Mouse (Mus musculus) intestine, embryonic 15.5 days (tissue): Measurements from ENCODE around the gene Zdhhc14. TPM values are rescaled to one million over a fixed set of nuclear protein-coding genes. Genes with fewer than 3 reads are reported as not detected.

Experiments
- ATAC-seq: fragments of 200-750 bp; cut with Nextera tagmentation; 2 replicates; pipeline ENCODE4 v1.8.0; 2017; ENCODE audit warnings: moderate TSS enrichment, moderate library complexity
- H3K27ac ChIP-seq: fragments of 300-500 bp; sonication (generic); 2 replicates; pipeline ENCODE4 v1.5.1; 2015; ENCODE audit warnings: mild to moderate bottlenecking, inconsistent platforms
- H3K27me3 ChIP-seq: fragments of 300-500 bp; sonication (generic); replicated peaks from 2 replicates; pipeline ENCODE4 v1.6.1; 2015; ENCODE audit warnings: inconsistent platforms
- H3K36me3 ChIP-seq: fragments of 300-500 bp; sonication (generic); 2 replicates; pipeline ENCODE4 v1.6.1; 2015; ENCODE audit warnings: inconsistent platforms
- H3K4me1 ChIP-seq: fragments of 300-500 bp; sonication (generic); replicated peaks from 2 replicates; pipeline ENCODE4 v1.6.1; 2015; ENCODE audit warnings: inconsistent platforms
- H3K4me2 ChIP-seq: fragments of 300-500 bp; sonication (generic); replicated peaks from 2 replicates; pipeline ENCODE4 v1.6.1; 2015; ENCODE audit warnings: mild to moderate bottlenecking, inconsistent platforms
- H3K4me3 ChIP-seq: fragments of 300-500 bp; sonication (generic); replicated peaks from 2 replicates; pipeline ENCODE4 v1.5.1; 2015; ENCODE audit warnings: inconsistent platforms
- H3K9ac ChIP-seq: fragments of 300-500 bp; sonication (generic); 2 replicates; pipeline ENCODE4 v1.6.1; 2015; ENCODE audit warnings: inconsistent platforms
- H3K9me3 ChIP-seq: fragments of 300-500 bp; sonication (generic); 2 replicates; pipeline ENCODE4 v1.6.1; 2016; ENCODE audit warnings: inconsistent platforms
- WGBS: fragments of 180-500 bp; shearing (Covaris S2); methylation state at CpG from one replicate; pipeline ENCODE4 v1.1.7; 2015; 5-methylcytosine and 5-hydroxymethylcytosine counted together
- polyA plus RNA-seq: library from polyadenylated mRNA; unstranded; fragments of >200 nt; fragmentation: Nextera tagmentation; extraction: Ambion mirVana; gene quantifications from 2 replicates; pipeline ENCODE4 v1.2.1, GENCODE M21; 2015

The Zdhhc14 gene
- polyA plus RNA-seq, 1 experiment from 2014 or later, result 2.5 TPM

DNA sequence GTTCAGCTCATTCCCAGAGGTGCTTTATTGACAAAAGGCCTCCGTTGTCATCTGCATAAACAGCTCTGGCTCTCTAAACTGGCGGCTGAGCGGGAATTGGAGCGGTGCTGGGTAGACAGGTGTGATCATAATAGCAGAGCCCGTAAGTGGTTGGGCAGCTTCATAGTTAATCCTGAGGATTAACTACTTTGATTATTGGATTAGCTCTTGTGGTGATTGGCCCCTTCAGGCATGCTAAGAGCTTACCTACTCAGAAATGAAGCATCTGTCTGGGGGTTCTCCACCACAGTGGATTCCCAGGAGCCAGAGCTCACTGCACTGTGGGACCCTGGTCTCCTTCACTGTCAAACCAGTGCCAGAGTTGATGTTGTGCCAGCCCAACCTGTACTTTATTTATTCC is 102.7 kb downstream of the Zdhhc14 start:
- no peak for ATAC-seq
- H3K9ac ChIP-seq, result no peak overlapping the region
- H3K9me3 ChIP-seq, result no peaks in the 10 kb centered on the region
- no peaks in the 10 kb centered on the region; the same call in 1 of the 2 replicates for H3K27me3 ChIP-seq
- H3K4me2 ChIP-seq, result no peak overlapping the region
- H3K4me3 ChIP-seq, result no peak overlapping the region
- 0 out of 2 replicates have a peak, but pooled peaks cover 3% of the 10 kb centered on the region for H3K4me1 ChIP-seq
- H3K36me3 ChIP-seq, result no peaks in the 10 kb centered on the region
- 57% methylated on average over 5 of the region's 5 CpGs for WGBS
- no peak overlapping the region for H3K27ac ChIP-seq

DNA sequence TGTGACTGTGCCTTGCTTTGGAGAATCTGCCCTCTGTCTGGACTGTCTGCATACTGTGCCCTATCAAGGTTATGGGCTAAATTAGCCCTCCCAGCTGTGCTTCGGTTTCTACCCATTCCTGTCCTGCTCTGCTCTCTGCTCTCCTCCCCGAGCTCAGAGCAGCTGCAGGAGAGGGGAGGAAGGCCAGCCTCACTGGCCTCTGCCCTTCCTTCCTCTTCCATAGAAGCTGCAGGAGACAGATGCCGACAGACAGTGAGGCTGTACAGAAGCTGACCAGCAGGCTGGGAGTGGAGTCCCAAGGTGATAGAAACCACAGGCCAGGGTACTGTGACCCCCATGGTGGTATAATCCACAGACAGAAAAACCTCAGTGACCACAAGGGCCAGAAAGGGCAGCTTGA is 104.1 kb downstream of the Zdhhc14 start:
- Histone ChIP-seq H3K4me1 (0 out of 2 replicates have a peak, but pooled peaks cover 3% of the 10 kb centered on the region), H3K36me3 (no peaks in the 10 kb centered on the region), H3K4me2 (no peak overlapping the region), H3K4me3 (no peak overlapping the region), H3K9me3 (no peaks in the 10 kb centered on the region), H3K27ac (no peak overlapping the region), H3K9ac (no peak overlapping the region), H3K27me3 (no peaks in the 10 kb centered on the region; the same call in 1 of the 2 replicates)
- 31% methylated on average over 3 of the region's 3 CpGs for WGBS
- no peak for ATAC-seq

- Histone ChIP-seq H3K4me3 (no peak overlapping the region), H3K9me3 (no peaks in the 10 kb centered on the region), H3K27me3 (no peaks in the 10 kb centered on the region; the same call in 1 of the 2 replicates), H3K36me3 (no peaks in the 10 kb centered on the region), H3K4me2 (no peak overlapping the region), H3K27ac (no peak overlapping the region), H3K9ac (no peak overlapping the region), H3K4me1 (0 out of 2 replicates have a peak, but pooled peaks cover 3% of the 10 kb centered on the region)
- WGBS, result 78% methylated on average over 4 of the region's 4 CpGs
- ATAC-seq, result no peak
These were observed 106.6 kb downstream of the Zdhhc14 start for GRCm38 (mm10) chr17:5598999-5599398.

GRCm38 (mm10) chr17:5600505-5601027 is 108.2 kb downstream of the Zdhhc14 start:
- H3K4me2 ChIP-seq, result no peak overlapping the region
- H3K4me1 ChIP-seq, result 0 out of 2 replicates have a peak, but pooled peaks cover 3% of the 10 kb centered on the region
- H3K27ac ChIP-seq, result no peak overlapping the region
- ATAC-seq, result no peak
- no peaks in the 10 kb centered on the region for H3K36me3 ChIP-seq
- 68% methylated on average over 8 of the region's 8 CpGs for WGBS
- H3K4me3 ChIP-seq, result no peak overlapping the region
- H3K9ac ChIP-seq, result no peak overlapping the region
- no peaks in the 10 kb centered on the region for H3K27me3 ChIP-seq
- H3K9me3 ChIP-seq, result no peaks in the 10 kb centered on the region

DNA sequence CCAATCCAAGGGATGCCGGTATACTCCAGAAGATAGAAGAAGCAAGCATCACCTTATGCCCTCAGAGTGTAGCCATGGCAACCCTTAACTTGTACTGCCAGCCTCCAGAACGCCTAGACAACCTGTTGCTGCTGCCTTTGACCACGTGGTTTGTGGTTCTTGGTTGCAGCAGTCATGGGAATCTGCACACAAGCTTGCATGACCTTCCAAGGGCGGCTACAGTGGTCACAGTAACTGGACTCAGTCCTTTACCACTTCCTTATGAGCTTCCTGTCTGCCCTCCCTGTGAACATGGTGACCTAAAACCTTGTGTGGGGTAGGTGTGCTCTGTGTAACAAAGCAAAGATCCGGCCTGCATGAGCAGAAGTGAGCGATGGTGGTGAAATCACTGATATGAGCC is 109.6 kb downstream of the Zdhhc14 start:
- no peak for ATAC-seq
- Histone ChIP-seq H3K4me2 (no peak overlapping the region), H3K9ac (no peak overlapping the region), H3K27me3 (no peaks in the 10 kb centered on the region), H3K27ac (no peak overlapping the region), H3K36me3 (no peaks in the 10 kb centered on the region), H3K4me1 (0 out of 2 replicates have a peak, but pooled peaks cover 4% of the 10 kb centered on the region), H3K9me3 (no peaks in the 10 kb centered on the region), H3K4me3 (no peak overlapping the region)
- 81% methylated on average over 6 of the region's 6 CpGs for WGBS

DNA sequence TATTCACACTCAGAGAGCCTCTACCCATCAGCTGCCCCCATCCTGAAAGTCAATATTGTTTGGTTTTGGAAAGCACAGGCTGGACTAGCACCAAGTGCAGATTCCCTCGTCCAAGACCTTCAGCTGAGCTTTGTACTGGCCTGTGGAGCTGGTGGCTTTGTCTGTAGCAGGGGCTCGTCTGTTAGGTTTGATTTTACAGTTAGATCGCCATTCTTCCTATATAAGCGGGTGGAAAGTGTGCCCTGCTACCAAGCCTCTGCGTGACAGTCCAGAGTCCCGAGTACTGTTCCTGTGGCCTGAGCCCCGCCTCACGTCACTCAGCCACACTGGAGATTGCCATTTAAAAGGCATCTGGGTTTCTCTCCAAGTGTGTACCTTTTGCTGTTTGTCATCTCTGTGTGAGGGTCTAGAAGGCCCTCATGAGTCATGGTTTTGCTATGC is 113.8 kb downstream of the Zdhhc14 start:
- Histone ChIP-seq H3K36me3 (no peaks in the 10 kb centered on the region), H3K9me3 (no peaks in the 10 kb centered on the region), H3K27ac (no peak overlapping the region), H3K27me3 (no peaks in the 10 kb centered on the region), H3K4me1 (0 out of 2 replicates have a peak, but pooled peaks cover 4% of the 10 kb centered on the region), H3K4me3 (no peak overlapping the region), H3K4me2 (no peak overlapping the region), H3K9ac (no peak overlapping the region)
- ATAC-seq, result peak; percentile 61
- 74% methylated on average over 8 of the region's 8 CpGs for WGBS

- Histone ChIP-seq H3K4me3 (no peak overlapping the region), H3K27ac (no peak overlapping the region), H3K9me3 (no peaks in the 10 kb centered on the region), H3K36me3 (no peaks in the 10 kb centered on the region), H3K27me3 (no peaks in the 10 kb centered on the region), H3K4me1 (0 out of 2 replicates have a peak, but pooled peaks cover 4% of the 10 kb centered on the region), H3K4me2 (no peak overlapping the region), H3K9ac (no peak overlapping the region)
- WGBS, result 89% methylated on average over 7 of the region's 7 CpGs
- no peak for ATAC-seq
These were observed 115.0 kb downstream of the Zdhhc14 start for GRCm38 (mm10) chr17:5607352-5607751.

DNA sequence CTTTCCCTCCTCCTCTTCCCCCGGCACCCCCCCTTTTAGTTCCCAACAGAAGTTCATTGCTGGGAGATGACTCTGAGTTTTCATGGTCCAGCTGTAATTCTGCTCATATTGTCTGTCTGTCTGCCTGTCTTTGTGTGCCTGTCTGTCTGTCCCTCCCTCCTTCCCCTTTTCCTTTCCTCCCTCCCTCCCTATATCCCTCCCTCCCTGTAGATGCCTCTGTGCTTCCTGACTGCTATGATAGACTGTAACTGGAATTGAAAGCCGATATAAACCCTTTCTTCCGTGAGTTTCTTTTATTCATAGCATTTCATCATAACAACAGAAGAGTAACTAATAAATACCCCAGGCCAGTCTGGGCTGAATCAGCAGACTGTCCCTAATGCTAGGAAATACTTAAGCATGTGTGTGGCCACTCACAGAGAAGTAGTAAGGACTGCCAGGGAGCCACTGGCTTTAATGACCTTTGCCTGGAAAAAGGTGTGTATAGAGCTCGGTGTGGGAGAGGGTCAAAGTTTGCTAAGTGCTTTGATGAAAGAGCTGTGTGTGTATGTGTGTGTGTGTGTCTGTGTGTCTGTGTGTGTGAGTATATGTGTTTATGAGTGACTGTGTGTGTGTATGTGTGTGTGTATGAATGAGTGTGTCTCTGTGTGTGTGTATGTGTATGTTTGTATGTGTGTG is 117.7 kb downstream of the Zdhhc14 start:
- Histone ChIP-seq H3K27ac (no peak overlapping the region), H3K4me3 (no peak overlapping the region), H3K27me3 (no peaks in the 10 kb centered on the region), H3K36me3 (no peaks in the 10 kb centered on the region), H3K4me1 (0 out of 2 replicates have a peak, but pooled peaks cover 4% of the 10 kb centered on the region), H3K4me2 (no peak overlapping the region), H3K9me3 (no peaks in the 10 kb centered on the region), H3K9ac (no peak overlapping the region)
- ATAC-seq, result peak; percentile 63; the same call in 1 of the 2 replicates
- WGBS, result 73% methylated on average over 4 of the region's 4 CpGs

- Histone ChIP-seq H3K9ac (no peak overlapping the region), H3K4me2 (no peak overlapping the region), H3K4me3 (no peak overlapping the region), H3K27ac (no peak overlapping the region), H3K36me3 (no peaks in the 10 kb centered on the region), H3K27me3 (no peaks in the 10 kb centered on the region), H3K4me1 (0 out of 2 replicates have a peak, but pooled peaks cover 4% of the 10 kb centered on the region), H3K9me3 (no peaks in the 10 kb centered on the region)
- 58% methylated on average over 4 of the region's 4 CpGs for WGBS
- no peak for ATAC-seq
These were observed 119.9 kb downstream of the Zdhhc14 start for GRCm38 (mm10) chr17:5612236-5612635.

DNA sequence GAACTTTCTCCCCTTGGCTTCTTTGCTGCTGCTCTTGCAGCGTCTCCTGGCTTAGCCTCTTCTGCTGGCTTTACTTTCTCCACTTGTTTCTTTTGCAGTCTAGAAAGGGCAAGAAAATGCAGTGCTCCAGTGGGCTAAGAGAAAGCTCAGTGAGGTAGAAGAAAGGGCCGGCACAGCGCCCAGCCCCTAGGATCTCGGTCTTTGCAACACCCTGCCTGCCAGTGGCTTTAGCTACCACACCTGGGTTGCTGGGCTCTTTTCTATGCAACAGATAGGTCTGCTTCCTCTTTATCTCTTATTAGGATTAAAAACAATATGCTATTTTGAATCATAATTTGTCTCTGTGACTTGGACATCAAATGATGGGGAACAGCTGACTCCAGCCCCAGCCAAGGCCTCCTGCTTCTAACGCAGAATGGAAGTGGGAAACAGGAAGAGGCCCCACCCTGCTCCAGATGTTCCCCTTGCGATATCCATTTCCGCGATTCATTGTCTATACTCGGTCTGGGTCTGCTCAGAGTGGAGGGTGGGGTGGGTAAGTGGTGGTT is 122.5 kb downstream of the Zdhhc14 start:
- no peak overlapping the region for H3K4me3 ChIP-seq
- 0 out of 2 replicates have a peak, but pooled peaks have one; percentile 47 for ATAC-seq

DNA sequence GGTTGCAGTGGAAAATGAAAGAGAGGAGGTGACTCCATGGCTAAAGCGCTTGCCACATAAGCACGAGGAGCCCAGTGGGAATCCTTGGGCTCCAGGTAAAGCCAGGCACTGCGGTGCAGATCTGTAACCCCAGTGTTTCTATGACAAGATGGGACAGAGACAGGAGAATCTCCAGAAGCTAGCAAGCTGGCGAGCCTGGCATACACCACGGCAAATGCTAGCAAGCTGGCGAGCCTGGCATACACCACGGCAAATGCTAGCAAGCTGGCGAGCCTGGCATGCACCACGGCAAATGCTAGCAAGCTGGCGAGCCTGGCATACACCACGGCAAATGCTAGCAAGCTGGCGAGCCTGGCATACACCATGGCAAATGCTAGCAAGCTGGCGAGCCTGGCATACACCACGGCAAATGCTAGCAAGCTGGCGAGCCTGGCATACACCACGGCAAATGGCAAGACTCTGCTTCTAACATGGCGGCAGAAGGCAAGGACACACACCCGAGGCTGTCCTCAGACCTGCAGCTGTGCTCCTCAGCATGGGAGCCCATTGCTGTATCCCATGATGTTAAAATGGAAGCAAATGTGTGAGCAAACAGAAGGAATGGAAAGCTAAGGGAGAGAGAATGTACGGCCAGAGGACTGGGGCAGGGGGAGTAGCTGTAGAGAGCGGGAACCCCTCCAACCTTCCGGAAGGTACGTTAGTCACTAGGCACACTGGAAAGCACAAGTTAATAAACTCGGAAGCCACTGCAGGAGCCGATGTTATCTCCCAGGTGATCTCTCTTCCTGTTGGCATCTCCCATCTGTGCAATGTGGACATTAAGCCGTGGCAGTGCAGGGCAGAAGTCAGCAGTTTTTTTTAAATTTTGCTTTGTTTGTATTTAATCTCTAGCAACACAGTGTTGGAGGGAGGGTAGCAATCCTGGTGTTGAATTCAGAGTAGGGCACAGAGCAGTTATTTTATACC is 129.6 kb downstream of the Zdhhc14 start:
- no peaks in the 10 kb centered on the region for H3K4me1 ChIP-seq
- no peaks in the 10 kb centered on the region for H3K9me3 ChIP-seq
- H3K27me3 ChIP-seq, result no peaks in the 10 kb centered on the region
- no peaks in the 10 kb centered on the region for H3K36me3 ChIP-seq
- no peak overlapping the region for H3K4me2 ChIP-seq
- WGBS, result 82% methylated on average over 25 of the region's 25 CpGs
- H3K4me3 ChIP-seq, result no peak overlapping the region
- no peak overlapping the region for H3K9ac ChIP-seq
- H3K27ac ChIP-seq, result no peak overlapping the region
- no peak for ATAC-seq

More for the DNA sequence above, 122.5 kb downstream of the Zdhhc14 start:
- H3K36me3 ChIP-seq, result no peaks in the 10 kb centered on the region
- no peak overlapping the region; the same call in 1 of the 2 replicates for H3K4me2 ChIP-seq
- 58% methylated on average over 9 of the region's 9 CpGs for WGBS
- no peaks in the 10 kb centered on the region for H3K9me3 ChIP-seq
- 0 out of 2 replicates have a peak, but pooled peaks cover 4% of the 10 kb centered on the region for H3K4me1 ChIP-seq
- no peaks in the 10 kb centered on the region for H3K27me3 ChIP-seq
- H3K9ac ChIP-seq, result no peak overlapping the region
- 0 out of 2 replicates have a peak overlapping the region, but pooled peaks have one; percentile 51 for H3K27ac ChIP-seq

DNA sequence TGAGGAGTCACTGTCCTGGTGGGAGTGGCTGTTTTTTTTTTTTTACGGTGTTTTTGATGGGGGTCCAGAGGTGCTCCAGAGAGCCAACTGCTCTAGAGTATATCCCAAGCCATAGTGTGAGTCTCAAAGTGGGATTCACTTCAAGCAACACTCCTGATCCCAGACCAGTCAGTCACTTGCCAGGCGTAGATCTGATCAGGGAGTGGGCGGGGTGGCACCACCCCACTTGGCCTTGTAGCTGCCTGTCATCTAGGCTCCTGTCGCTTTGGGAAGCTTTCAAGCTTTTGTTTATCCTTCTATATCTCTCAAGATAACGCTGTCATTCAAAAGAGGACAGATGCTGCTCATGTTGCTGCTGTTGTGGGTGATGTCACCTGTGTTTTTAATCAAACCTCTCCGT is 130.4 kb downstream of the Zdhhc14 start:
- WGBS, result 49% methylated on average over 6 of the region's 6 CpGs
- Histone ChIP-seq H3K36me3 (no peaks in the 10 kb centered on the region), H3K27ac (no peak overlapping the region), H3K9ac (no peak overlapping the region), H3K27me3 (no peaks in the 10 kb centered on the region), H3K4me1 (no peaks in the 10 kb centered on the region), H3K9me3 (no peaks in the 10 kb centered on the region), H3K4me2 (no peak overlapping the region), H3K4me3 (no peak overlapping the region)
- ATAC-seq, result no peak
